Mouse (Mus musculus): Measurements from ENCODE around the gene Cyp2j6. TPM values are rescaled to one million over a fixed set of nuclear protein-coding genes. Genes with fewer than 3 reads are reported as not detected.

Cyp2j6 gene
- polyA plus RNA-seq, 1 experiment from 2014 or later, result 5.2 TPM

- 33% methylated on average over 1 of the region's 1 CpGs for WGBS
- no peak for DNase-seq (ENCODE audit: low spot score)
- Histone ChIP-seq H3K27me3 (replicated peaks; ENCODE audit: low read depth, poor library complexity, severe bottlenecking) (no peaks in the 10 kb centered on the region), H3K9me3 (no peaks in the 10 kb centered on the region), H3K36me3 (replicated peaks) (peaks cover 11% of the 10 kb centered on the region; the same call in 1 of the 2 replicates), H3K4me3 (no peak overlapping the region), H3K4me1 (no peaks in the 10 kb centered on the region), H3K27ac (replicated peaks) (no peak overlapping the region)
Measured at GRCm38 (mm10) chr4:96525772-96526171, 27.7 kb downstream of the Cyp2j6 start.

GRCm38 (mm10) chr4:96522256-96522655, 31.2 kb downstream of the Cyp2j6 start:
- WGBS, result 89% methylated on average over 2 of the region's 2 CpGs
- peaks cover 6% of the 10 kb centered on the region; the same call in 1 of the 2 replicates for H3K36me3 ChIP-seq (replicated peaks)
- no peak overlapping the region for H3K4me3 ChIP-seq
- no peak for DNase-seq (ENCODE audit: low spot score)
- H3K27ac ChIP-seq (replicated peaks), result no peak overlapping the region
- no peaks in the 10 kb centered on the region for H3K4me1 ChIP-seq
- no peaks in the 10 kb centered on the region for H3K27me3 ChIP-seq (replicated peaks; ENCODE audit: low read depth, poor library complexity, severe bottlenecking)
- H3K9me3 ChIP-seq, result no peaks in the 10 kb centered on the region

DNA sequence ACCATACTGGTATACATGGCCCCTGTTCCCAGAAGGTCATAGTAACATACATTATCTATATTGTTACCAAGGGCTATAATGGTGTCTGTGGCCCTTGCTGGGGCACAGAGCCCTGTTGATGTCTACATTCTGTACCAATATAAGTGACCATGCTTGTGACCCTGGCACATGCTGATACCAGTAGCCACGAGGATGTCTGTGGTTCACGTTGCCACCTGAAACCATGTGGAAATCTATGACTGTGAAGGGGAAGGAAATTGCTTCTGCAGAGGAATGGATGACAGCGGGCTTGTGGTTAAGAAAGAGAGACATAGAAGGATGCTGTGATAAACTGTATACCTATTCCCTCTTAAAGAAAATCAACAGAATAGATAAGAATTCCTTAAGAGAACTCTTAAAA, 43.4 kb downstream of the Cyp2j6 start:
- H3K4me3 ChIP-seq, result no peak overlapping the region
- DNase-seq (ENCODE audit: low spot score), result no peak
- no peaks in the 10 kb centered on the region for H3K9me3 ChIP-seq
- 85% methylated on average over 3 of the region's 3 CpGs for WGBS
- no peaks in the 10 kb centered on the region for H3K27me3 ChIP-seq (replicated peaks; ENCODE audit: low read depth, poor library complexity, severe bottlenecking)
- H3K4me1 ChIP-seq, result no peaks in the 10 kb centered on the region
- no peak overlapping the region for H3K27ac ChIP-seq (replicated peaks)
- no peaks in the 10 kb centered on the region for H3K36me3 ChIP-seq (replicated peaks)

- Histone ChIP-seq H3K27me3 (replicated peaks; ENCODE audit: low read depth, poor library complexity, severe bottlenecking) (no peaks in the 10 kb centered on the region), H3K4me3 (no peak within 1 kb of the TSS), H3K36me3 (replicated peaks) (no peaks in the 10 kb centered on the region), H3K9me3 (no peaks in the 10 kb centered on the region), H3K4me1 (no peaks in the 10 kb centered on the region), H3K27ac (replicated peaks) (no peak within 1 kb of the TSS)
- 78% methylated on average over 1 of the region's 1 CpGs for WGBS
- no peak for DNase-seq (ENCODE audit: low spot score)
Measured at GRCm38 (mm10) chr4:96507286-96507685, 46.2 kb downstream of the Cyp2j6 start, which contains the start of gene Cyp2j8. Cyp2j8 (minus strand) TSS chr4:96507386.

Other genes with a start within 250 kb of the Cyp2j6 start
- not detected in 2 replicates for gene Cyp2j11, start 205.0 kb downstream of the Cyp2j6 start, polyA plus RNA-seq (2016; fragmentation: Nextera tagmentation; extraction: Ambion mirVana)
- gene Cyp2j8, start 46.3 kb downstream of the Cyp2j6 start, polyA plus RNA-seq (2016; fragmentation: Nextera tagmentation; extraction: Ambion mirVana), result not detected in 2 replicates
- gene Cyp2j9, start 37.9 kb upstream of the Cyp2j6 start, polyA plus RNA-seq (2016; fragmentation: Nextera tagmentation; extraction: Ambion mirVana), result 0.72 and 1.0 TPM in 2 replicates
- not detected in 2 replicates for gene Cyp2j5, start 110.5 kb upstream of the Cyp2j6 start, polyA plus RNA-seq (2016; fragmentation: Nextera tagmentation; extraction: Ambion mirVana)
- not detected in 2 replicates for gene Gm12695, start 231.5 kb upstream of the Cyp2j6 start, polyA plus RNA-seq (2016; fragmentation: Nextera tagmentation; extraction: Ambion mirVana)